Mouse (Mus musculus) effector memory CD4-positive, alpha-beta T cell, adult 7 months (primary cell): ENCODE results near the gene Art4. TPM values are rescaled to one million over a fixed set of nuclear protein-coding genes. Genes with fewer than 3 reads are reported as not detected.

Source experiments
- polyA plus RNA-seq: library from polyadenylated mRNA; unstranded; fragments of 100-300 nt; shearing (Covaris generic); gene quantifications from one replicate; pipeline ENCODE4 v1.2.1, GENCODE M21; 2017

Gene Art4
- 0.34 TPM for polyA plus RNA-seq

GRCm38 (mm10) chr6:136857186-136857872, at the start of gene Art4:
Gene Art4, minus strand, starts transcription at chr6:136857733.

GRCm38 (mm10) chr6:136875670-136876069, 18.1 kb upstream of the Art4 start, which contains the start of gene Mgp:
Gene Mgp, minus strand, starts transcription at chr6:136875823.

GRCm38 (mm10) chr6:136835352-136835751, 22.2 kb downstream of the Art4 start, which contains the start of gene Smco3:
Gene Smco3, minus strand, starts transcription at chr6:136835452.

GRCm38 (mm10) chr6:136827881-136828561, 29.5 kb downstream of the Art4 start, which contains the start of gene Wbp11:
Gene Wbp11, minus strand, starts transcription at chr6:136828233.

GRCm38 (mm10) chr6:136827516-136827880, 30.0 kb downstream of the Art4 start, which contains the start of gene BC049715:
Gene BC049715, plus strand, starts transcription at chr6:136827626.

GRCm38 (mm10) chr6:136808014-136808417, 49.5 kb downstream of the Art4 start, which contains the start of gene H2afj:
Gene H2afj, plus strand, starts transcription at chr6:136808244.

GRCm38 (mm10) chr6:136803739-136804633, 53.5 kb downstream of the Art4 start, which contains the start of gene Hist4h4:
Gene Hist4h4, minus strand, starts transcription at chr6:136804415.

Other genes with a start within 250 kb of the Art4 start
- 0.49 TPM for gene Plbd1, start 195.8 kb downstream of the Art4 start, polyA plus RNA-seq
- not detected for gene Gucy2c, start 76.0 kb downstream of the Art4 start, polyA plus RNA-seq
- gene Hist4h4, start 53.3 kb downstream of the Art4 start, polyA plus RNA-seq: 0.48 TPM
- gene H2afj, start 49.5 kb downstream of the Art4 start, polyA plus RNA-seq: 198 TPM
- gene BC049715, start 30.1 kb downstream of the Art4 start, polyA plus RNA-seq: 3.0 TPM
- gene Wbp11, start 29.5 kb downstream of the Art4 start, polyA plus RNA-seq: 166 TPM
- not detected for gene Smco3, start 22.3 kb downstream of the Art4 start, polyA plus RNA-seq
- gene Mgp, start 18.1 kb upstream of the Art4 start, polyA plus RNA-seq: not detected
- not detected for gene Erp27, start 64.4 kb upstream of the Art4 start, polyA plus RNA-seq
- 0.38 TPM for gene Pde6h, start 66.1 kb upstream of the Art4 start, polyA plus RNA-seq
- 1,465 TPM for gene Arhgdib, start 84.2 kb upstream of the Art4 start, polyA plus RNA-seq